Mouse (Mus musculus): Measurements from ENCODE around the gene Haus6.

- TF ChIP-seq EP300 (IDR thresholded peaks at IDR 0.05; ENCODE audit: insufficient read depth, low read depth, low read length): no peak
- TF ChIP-seq POLR2A (IDR thresholded peaks at IDR 0.05; ENCODE audit: insufficient read depth, low read length): no peak
These were observed 35.1 kb downstream of the Haus6 start for GRCm38 (mm10) chr4:86576630-86577225.

Data from ES-Bruce4 (cell line).